Mouse (Mus musculus) layer of hippocampus, adult 9-10 months (tissue): ENCODE results near the gene 2210011C24Rik.
"Not testable (repeated sequence)": the region's sequence is repeated elsewhere in the genome, so short reads cannot be mapped to it uniquely, and the experiment has no call there.

Source experiments
- DNase-seq: peaks from one replicate; pipeline ENCODE4 v3.0.0; 2022; ENCODE audit warnings: low spot score

Gene 2210011C24Rik

GRCm38 (mm10) chr8:84019738-84020137 is 7.8 kb upstream of the 2210011C24Rik start:
- no peak for DNase-seq

- DNase-seq = no peak
These were observed 3.9 kb upstream of the 2210011C24Rik start for GRCm38 (mm10) chr8:84015833-84016232.

GRCm38 (mm10) chr8:84012499-84013165 is 661 bp upstream of the 2210011C24Rik start:
- DNase-seq = no peak

GRCm38 (mm10) chr8:84010625-84011611 is 1.1 kb downstream of the 2210011C24Rik start:
- DNase-seq = no peak

- DNase-seq = peak; percentile 67
These were observed 2.1 kb downstream of the 2210011C24Rik start for GRCm38 (mm10) chr8:84009876-84010275.

GRCm38 (mm10) chr8:84008362-84008761 is 3.6 kb downstream of the 2210011C24Rik start:
- DNase-seq = no peak

GRCm38 (mm10) chr8:84005502-84005901 is 6.5 kb downstream of the 2210011C24Rik start:
- not testable (repeated sequence) for DNase-seq

GRCm38 (mm10) chr8:84004533-84005201 is 7.3 kb downstream of the 2210011C24Rik start:
- peak; percentile 79 for DNase-seq

- DNase-seq = no peak
These were observed 8.2 kb downstream of the 2210011C24Rik start for GRCm38 (mm10) chr8:84003612-84004246.

GRCm38 (mm10) chr8:84002957-84003611 is 8.9 kb downstream of the 2210011C24Rik start:
- no peak for DNase-seq

- no peak for DNase-seq
These were observed 10.5 kb downstream of the 2210011C24Rik start, which contains the start of gene 1700067K01Rik for GRCm38 (mm10) chr8:84001281-84002000. Gene 1700067K01Rik, plus strand, starts transcription at chr8:84001502.

GRCm38 (mm10) chr8:83999825-84000224 is 12.1 kb downstream of the 2210011C24Rik start:
- DNase-seq = no peak

GRCm38 (mm10) chr8:83999057-83999705 is 12.8 kb downstream of the 2210011C24Rik start:
- DNase-seq = no peak

GRCm38 (mm10) chr8:83998231-83999056 is 13.5 kb downstream of the 2210011C24Rik start:
- no peak for DNase-seq

GRCm38 (mm10) chr8:83997511-83998141 is 14.3 kb downstream of the 2210011C24Rik start, which contains the start of gene Samd1:
Gene Samd1, plus strand, starts transcription at chr8:83997672.
- no peak for DNase-seq

GRCm38 (mm10) chr8:83996567-83997505 is 15.1 kb downstream of the 2210011C24Rik start:
- DNase-seq = no peak

GRCm38 (mm10) chr8:83995973-83996372 is 16.0 kb downstream of the 2210011C24Rik start:
- no peak for DNase-seq
